Mouse (Mus musculus) intestine, embryonic 15.5 days (tissue): ENCODE measurements around the gene Scube1. TPM values are rescaled to one million over a fixed set of nuclear protein-coding genes. Genes with fewer than 3 reads are reported as not detected.

ENCODE experiments used
- ATAC-seq: fragments of 200-750 bp; cut with Nextera tagmentation; 2 replicates; pipeline ENCODE4 v1.8.0; 2017; ENCODE audit warnings: moderate TSS enrichment, moderate library complexity
- H3K27ac ChIP-seq: fragments of 300-500 bp; sonication (generic); 2 replicates; pipeline ENCODE4 v1.5.1; 2015; ENCODE audit warnings: mild to moderate bottlenecking, inconsistent platforms
- H3K27me3 ChIP-seq: fragments of 300-500 bp; sonication (generic); replicated peaks from 2 replicates; pipeline ENCODE4 v1.6.1; 2015; ENCODE audit warnings: inconsistent platforms
- H3K36me3 ChIP-seq: fragments of 300-500 bp; sonication (generic); 2 replicates; pipeline ENCODE4 v1.6.1; 2015; ENCODE audit warnings: inconsistent platforms
- H3K4me1 ChIP-seq: fragments of 300-500 bp; sonication (generic); replicated peaks from 2 replicates; pipeline ENCODE4 v1.6.1; 2015; ENCODE audit warnings: inconsistent platforms
- H3K4me2 ChIP-seq: fragments of 300-500 bp; sonication (generic); replicated peaks from 2 replicates; pipeline ENCODE4 v1.6.1; 2015; ENCODE audit warnings: mild to moderate bottlenecking, inconsistent platforms
- H3K4me3 ChIP-seq: fragments of 300-500 bp; sonication (generic); replicated peaks from 2 replicates; pipeline ENCODE4 v1.5.1; 2015; ENCODE audit warnings: inconsistent platforms
- H3K9ac ChIP-seq: fragments of 300-500 bp; sonication (generic); 2 replicates; pipeline ENCODE4 v1.6.1; 2015; ENCODE audit warnings: inconsistent platforms
- H3K9me3 ChIP-seq: fragments of 300-500 bp; sonication (generic); 2 replicates; pipeline ENCODE4 v1.6.1; 2016; ENCODE audit warnings: inconsistent platforms
- WGBS: fragments of 180-500 bp; shearing (Covaris S2); methylation state at CpG from one replicate; pipeline ENCODE4 v1.1.7; 2015; 5-methylcytosine and 5-hydroxymethylcytosine counted together
- polyA plus RNA-seq: library from polyadenylated mRNA; unstranded; fragments of >200 nt; fragmentation: Nextera tagmentation; extraction: Ambion mirVana; gene quantifications from 2 replicates; pipeline ENCODE4 v1.2.1, GENCODE M21; 2015

Gene Scube1
- polyA plus RNA-seq, 1 experiment from 2014 or later: 4.3 TPM

GRCm38 (mm10) chr15:83603426-83603825, 121.4 kb downstream of the Scube1 start:
- no peak for ATAC-seq
- H3K36me3 ChIP-seq: no peaks in the 10 kb centered on the region
- H3K9me3 ChIP-seq: no peaks in the 10 kb centered on the region
- WGBS: 93% methylated on average over 7 of the region's 7 CpGs
- H3K9ac ChIP-seq: no peak overlapping the region
- no peak overlapping the region for H3K4me2 ChIP-seq
- H3K27me3 ChIP-seq: no peaks in the 10 kb centered on the region
- peaks cover 6% of the 10 kb centered on the region for H3K4me1 ChIP-seq
- no peak overlapping the region for H3K4me3 ChIP-seq
- no peak overlapping the region for H3K27ac ChIP-seq

GRCm38 (mm10) chr15:83603046-83603396, 121.8 kb downstream of the Scube1 start:
- no peak for ATAC-seq

GRCm38 (mm10) chr15:83602372-83603045, 122.3 kb downstream of the Scube1 start:
- WGBS: 61% methylated on average over 13 of the region's 13 CpGs
- no peak overlapping the region for H3K9ac ChIP-seq
- H3K4me2 ChIP-seq: no peak overlapping the region
- no peaks in the 10 kb centered on the region for H3K27me3 ChIP-seq
- no peak overlapping the region for H3K4me3 ChIP-seq
- ATAC-seq: no peak
- no peaks in the 10 kb centered on the region for H3K36me3 ChIP-seq
- H3K9me3 ChIP-seq: no peaks in the 10 kb centered on the region
- peaks cover 6% of the 10 kb centered on the region for H3K4me1 ChIP-seq
- H3K27ac ChIP-seq: 0 out of 2 replicates have a peak overlapping the region, but pooled peaks have one; percentile 36

More at GRCm38 (mm10) chr15:83603046-83603396, 121.8 kb downstream of the Scube1 start:
- H3K36me3 ChIP-seq: no peaks in the 10 kb centered on the region
- no peak overlapping the region for H3K4me2 ChIP-seq
- H3K9me3 ChIP-seq: no peaks in the 10 kb centered on the region
- 0 out of 2 replicates have a peak overlapping the region, but pooled peaks have one; percentile 36 for H3K27ac ChIP-seq
- H3K4me3 ChIP-seq: no peak overlapping the region
- no peaks in the 10 kb centered on the region for H3K27me3 ChIP-seq
- WGBS: 85% methylated on average over 1 of the region's 1 CpGs
- H3K4me1 ChIP-seq: peaks cover 6% of the 10 kb centered on the region
- H3K9ac ChIP-seq: no peak overlapping the region

- no peak overlapping the region for H3K9ac ChIP-seq
- no peak overlapping the region for H3K4me3 ChIP-seq
- 71% methylated on average over 4 of the region's 4 CpGs for WGBS
- H3K27ac ChIP-seq: no peak overlapping the region
- ATAC-seq: no peak
- no peaks in the 10 kb centered on the region for H3K36me3 ChIP-seq
- H3K27me3 ChIP-seq: no peaks in the 10 kb centered on the region
- no peak overlapping the region for H3K4me2 ChIP-seq
- H3K4me1 ChIP-seq: peaks cover 6% of the 10 kb centered on the region
- no peaks in the 10 kb centered on the region for H3K9me3 ChIP-seq
These were observed 123.6 kb downstream of the Scube1 start for GRCm38 (mm10) chr15:83601185-83601584.

GRCm38 (mm10) chr15:83596833-83597232, 128.0 kb downstream of the Scube1 start:
- Histone ChIP-seq H3K27me3 (no peaks in the 10 kb centered on the region), H3K4me3 (no peak overlapping the region), H3K36me3 (no peaks in the 10 kb centered on the region), H3K9ac (no peak overlapping the region), H3K4me1 (peaks cover 17% of the 10 kb centered on the region), H3K27ac (no peak overlapping the region), H3K9me3 (no peaks in the 10 kb centered on the region), H3K4me2 (no peak overlapping the region)
- ATAC-seq: no peak
- 88% methylated on average over 4 of the region's 4 CpGs for WGBS

- Histone ChIP-seq H3K9me3 (no peaks in the 10 kb centered on the region), H3K9ac (peak overlapping the region; percentile 46), H3K4me3 (peak overlapping the region; percentile 90), H3K36me3 (no peaks in the 10 kb centered on the region), H3K4me2 (peak overlapping the region; percentile 86), H3K27ac (no peak overlapping the region), H3K4me1 (peaks cover 23% of the 10 kb centered on the region), H3K27me3 (no peaks in the 10 kb centered on the region)
- 36% methylated on average over 7 of the region's 7 CpGs for WGBS
- ATAC-seq: no peak; the same call in 1 of the 2 replicates
These were observed 129.5 kb downstream of the Scube1 start for GRCm38 (mm10) chr15:83595364-83595711.

- peaks cover 23% of the 10 kb centered on the region for H3K4me1 ChIP-seq
- peak within 1 kb of the TSS; percentile 72 for H3K27ac ChIP-seq
- peak within 1 kb of the TSS; percentile 84 for H3K9ac ChIP-seq
- peak within 1 kb of the TSS; percentile 90 for H3K4me3 ChIP-seq
- peak; percentile 92 for ATAC-seq
- H3K36me3 ChIP-seq: no peaks in the 10 kb centered on the region
- H3K9me3 ChIP-seq: no peaks in the 10 kb centered on the region
- WGBS: under 1% methylated on average over 68 of the region's 68 CpGs
- peak within 1 kb of the TSS; percentile 86 for H3K4me2 ChIP-seq
- no peaks in the 10 kb centered on the region for H3K27me3 ChIP-seq
These were observed 130.1 kb downstream of the Scube1 start, which contains the start of gene Ttll12 for GRCm38 (mm10) chr15:83594513-83595363. Gene Ttll12, minus strand, starts transcription at chr15:83595157.

GRCm38 (mm10) chr15:83593702-83594512, 130.9 kb downstream of the Scube1 start:
- ATAC-seq: peak; percentile 82
- H3K4me1 ChIP-seq: peaks cover 23% of the 10 kb centered on the region
- peak overlapping the region; percentile 84 for H3K9ac ChIP-seq
- H3K9me3 ChIP-seq: no peaks in the 10 kb centered on the region
- peak overlapping the region; percentile 90 for H3K4me3 ChIP-seq
- H3K27me3 ChIP-seq: no peaks in the 10 kb centered on the region
- H3K27ac ChIP-seq: no peak overlapping the region
- 12% methylated on average over 19 of the region's 19 CpGs for WGBS
- H3K4me2 ChIP-seq: peak overlapping the region; percentile 86
- H3K36me3 ChIP-seq: no peaks in the 10 kb centered on the region

GRCm38 (mm10) chr15:83593189-83593585, 131.6 kb downstream of the Scube1 start:
- no peaks in the 10 kb centered on the region for H3K27me3 ChIP-seq
- H3K27ac ChIP-seq: peak overlapping the region; percentile 11; the same call in 1 of the 2 replicates
- H3K4me2 ChIP-seq: peak overlapping the region; percentile 86
- no peaks in the 10 kb centered on the region for H3K36me3 ChIP-seq
- ATAC-seq: no peak; the same call in 1 of the 2 replicates
- peaks cover 23% of the 10 kb centered on the region for H3K4me1 ChIP-seq
- H3K4me3 ChIP-seq: peak overlapping the region; percentile 90; the same call in 1 of the 2 replicates
- H3K9ac ChIP-seq: 0 out of 2 replicates have a peak overlapping the region, but pooled peaks have one; percentile 0
- no peaks in the 10 kb centered on the region for H3K9me3 ChIP-seq

- Histone ChIP-seq H3K9me3 (no peaks in the 10 kb centered on the region), H3K4me2 (peak overlapping the region; percentile 86), H3K9ac (0 out of 2 replicates have a peak overlapping the region, but pooled peaks have one; percentile 0), H3K27ac (peak overlapping the region; percentile 11; the same call in 1 of the 2 replicates), H3K27me3 (no peaks in the 10 kb centered on the region), H3K4me1 (peaks cover 23% of the 10 kb centered on the region), H3K36me3 (no peaks in the 10 kb centered on the region), H3K4me3 (no peak overlapping the region)
- 60% methylated on average over 8 of the region's 8 CpGs for WGBS
- no peak for ATAC-seq
These were observed 132.3 kb downstream of the Scube1 start for GRCm38 (mm10) chr15:83592260-83593188.

DNA sequence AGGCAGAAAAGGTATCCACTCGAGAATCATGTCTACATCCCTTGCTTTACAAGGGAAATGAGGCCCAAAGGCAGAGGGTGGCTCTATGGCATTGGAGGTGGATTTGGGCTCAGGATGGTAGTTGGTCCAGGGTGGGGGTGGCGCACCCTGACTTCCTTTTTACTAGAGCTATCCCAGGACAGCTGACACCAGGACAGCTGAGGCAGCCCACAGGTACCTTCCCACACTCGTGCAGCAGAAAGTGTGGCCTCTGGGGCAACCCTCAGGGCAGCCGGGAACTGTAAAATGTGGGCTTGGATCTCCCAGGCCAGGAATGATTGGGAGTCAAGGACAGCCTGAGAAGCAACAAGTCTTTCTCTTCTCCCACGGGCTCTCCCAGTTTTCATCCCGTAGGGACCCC, 133.1 kb downstream of the Scube1 start:
- no peak overlapping the region for H3K4me2 ChIP-seq
- WGBS: 85% methylated on average over 6 of the region's 6 CpGs
- H3K27ac ChIP-seq: no peak overlapping the region
- H3K9ac ChIP-seq: no peak overlapping the region
- H3K36me3 ChIP-seq: peaks cover 4% of the 10 kb centered on the region
- no peaks in the 10 kb centered on the region for H3K27me3 ChIP-seq
- peaks cover 23% of the 10 kb centered on the region for H3K4me1 ChIP-seq
- no peak overlapping the region for H3K4me3 ChIP-seq
- no peaks in the 10 kb centered on the region for H3K9me3 ChIP-seq
- ATAC-seq: no peak
